Mouse (Mus musculus) adrenal gland, postnatal 25 days (tissue): ENCODE measurements at regions not wholly inside any gene's neighbourhood (a gene's known extent, or its start where the extent isn't known, plus 50 kb on each side); places are given as distances from the start of the nearest gene placed in this dataset.

ENCODE experiments used
- microRNA-seq, 2 experiments: library from miRNA; unstranded; fragments of <30 nt; microRNA quantifications; one replicate each; pipeline ENCODE4 v1.2.0; 2021

Small RNAs in the stretch of these regions (microRNA-seq; reads per million reads assigned to microRNA genes)
- gene Gm24462, result 0 reads per million in 2 experiments
